Mouse (Mus musculus) hindbrain, embryonic 14.5 days (tissue): ENCODE data around the gene Arhgap5. TPM values are rescaled to one million over a fixed set of nuclear protein-coding genes. Genes with fewer than 3 reads are reported as not detected.

ENCODE experiments used
- ATAC-seq: fragments of 200-750 bp; cut with Nextera tagmentation; 2 replicates; pipeline ENCODE4 v1.8.0; 2017; ENCODE audit warnings: moderate number of reproducible peaks, mild to moderate bottlenecking, moderate TSS enrichment, moderate library complexity; ENCODE audit not compliant: low FRiP score
- DNase-seq: peaks from one replicate; pipeline ENCODE4 v3.0.0-alpha.2; 2015; ENCODE audit warnings: low spot score
- H3K27ac ChIP-seq: fragments of 300-500 bp; sonication (generic); 2 replicates; pipeline ENCODE4 v1.5.1; 2014; ENCODE audit warnings: mild to moderate bottlenecking, moderate library complexity
- H3K27me3 ChIP-seq: fragments of 300-500 bp; sonication (generic); 2 replicates; pipeline ENCODE4 v1.6.1; 2014; ENCODE audit warnings: mild to moderate bottlenecking, low read length, mixed read lengths; ENCODE audit not compliant: control insufficient read depth, insufficient read depth
- H3K36me3 ChIP-seq: fragments of 300-500 bp; sonication (generic); replicated peaks from 2 replicates; pipeline ENCODE4 v1.6.1; 2014; ENCODE audit not compliant: control insufficient read depth, insufficient read depth
- H3K4me1 ChIP-seq: fragments of 300-500 bp; sonication (generic); replicated peaks from 2 replicates; pipeline ENCODE4 v1.6.1; 2014; ENCODE audit warnings: antibody characterized with exemption, low read length, mixed read lengths; ENCODE audit not compliant: control insufficient read depth, insufficient read depth
- H3K4me2 ChIP-seq: fragments of 300-500 bp; sonication (generic); replicated peaks from 2 replicates; pipeline ENCODE4 v1.6.1; 2014; ENCODE audit warnings: mild to moderate bottlenecking, moderate library complexity
- H3K4me3 ChIP-seq: fragments of 300-500 bp; sonication (generic); replicated peaks from 2 replicates; pipeline ENCODE4 v1.5.1; 2014; ENCODE audit warnings: mild to moderate bottlenecking, low read length
- H3K9ac ChIP-seq: fragments of 300-500 bp; sonication (generic); 2 replicates; pipeline ENCODE4 v1.6.1; 2014
- H3K9me3 ChIP-seq: fragments of 300-500 bp; sonication (generic); 2 replicates; pipeline ENCODE4 v1.6.1; 2016; ENCODE audit warnings: low read length; ENCODE audit not compliant: control insufficient read depth
- WGBS: fragments of 180-500 bp; shearing (Covaris S2); extraction: QIAGEN DNeasy Blood & Tissue Kit; methylation state at CpG from one replicate; pipeline ENCODE4 v1.1.7; 2014; 5-methylcytosine and 5-hydroxymethylcytosine counted together
- polyA plus RNA-seq: library from polyadenylated mRNA; unstranded; fragments of >200 nt; fragmentation: Nextera tagmentation; extraction: Ambion mirVana; gene quantifications from 2 replicates; pipeline ENCODE4 v1.2.1, GENCODE M21; 2014

Gene Arhgap5
- polyA plus RNA-seq, 1 experiment from 2014 or later: 42.3 TPM

- WGBS: over 99% methylated on average over 9 of the region's 9 CpGs
- DNase-seq: no peak
- ATAC-seq: no peak
- H3K27me3 ChIP-seq: no peaks in the 10 kb centered on the region
- H3K27ac ChIP-seq: no peak overlapping the region
- no peaks in the 10 kb centered on the region for H3K36me3 ChIP-seq
- no peaks in the 10 kb centered on the region for H3K4me1 ChIP-seq
- no peak overlapping the region for H3K4me3 ChIP-seq
- H3K9ac ChIP-seq: no peak overlapping the region
- no peaks in the 10 kb centered on the region for H3K9me3 ChIP-seq
- H3K4me2 ChIP-seq: no peak overlapping the region
Observed at GRCm38 (mm10) chr12:52483219-52483618, 20.6 kb upstream of the Arhgap5 start.

GRCm38 (mm10) chr12:52488266-52488975 is 15.4 kb upstream of the Arhgap5 start:
- no peak overlapping the region for H3K9ac ChIP-seq
- H3K36me3 ChIP-seq: no peaks in the 10 kb centered on the region
- H3K9me3 ChIP-seq: no peaks in the 10 kb centered on the region
- ATAC-seq: peak; percentile 37; the same call in 1 of the 2 replicates
- DNase-seq: no peak
- no peak overlapping the region for H3K4me3 ChIP-seq
- WGBS: 23% methylated on average over 15 of the region's 15 CpGs
- no peaks in the 10 kb centered on the region for H3K27me3 ChIP-seq
- peak overlapping the region; percentile 11; the same call in 1 of the 2 replicates for H3K4me2 ChIP-seq
- no peaks in the 10 kb centered on the region; the same call in 1 of the 2 replicates for H3K4me1 ChIP-seq
- H3K27ac ChIP-seq: no peak overlapping the region

- Histone ChIP-seq H3K4me2 (no peak overlapping the region), H3K4me3 (no peak overlapping the region), H3K27me3 (no peaks in the 10 kb centered on the region), H3K36me3 (no peaks in the 10 kb centered on the region), H3K9me3 (no peaks in the 10 kb centered on the region), H3K9ac (no peak overlapping the region), H3K4me1 (no peaks in the 10 kb centered on the region; the same call in 1 of the 2 replicates), H3K27ac (no peak overlapping the region)
- WGBS: 67% methylated on average over 6 of the region's 6 CpGs
- no peak for ATAC-seq
- DNase-seq: no peak
Observed at GRCm38 (mm10) chr12:52493281-52493681, 10.5 kb upstream of the Arhgap5 start.

- no peak overlapping the region for H3K4me3 ChIP-seq
- no peak overlapping the region for H3K4me2 ChIP-seq
- H3K36me3 ChIP-seq: no peaks in the 10 kb centered on the region
- no peak overlapping the region for H3K9ac ChIP-seq
- no peaks in the 10 kb centered on the region for H3K9me3 ChIP-seq
- no peaks in the 10 kb centered on the region for H3K27me3 ChIP-seq
- no peak overlapping the region for H3K27ac ChIP-seq
- ATAC-seq (no peak), DNase-seq (no peak)
- no peaks in the 10 kb centered on the region for H3K4me1 ChIP-seq
- WGBS: 89% methylated on average over 3 of the region's 3 CpGs
Observed at GRCm38 (mm10) chr12:52497209-52497608, 6.6 kb upstream of the Arhgap5 start.

GRCm38 (mm10) chr12:52500915-52501833 is 2.6 kb upstream of the Arhgap5 start:
- Histone ChIP-seq H3K36me3 (no peaks in the 10 kb centered on the region), H3K9me3 (no peaks in the 10 kb centered on the region), H3K9ac (no peak overlapping the region), H3K4me1 (peaks cover 20% of the 10 kb centered on the region), H3K27me3 (no peaks in the 10 kb centered on the region), H3K27ac (no peak overlapping the region), H3K4me3 (no peak overlapping the region), H3K4me2 (no peak overlapping the region)
- 79% methylated on average over 8 of the region's 8 CpGs for WGBS
- ATAC-seq (no peak), DNase-seq (no peak)

- H3K9me3 ChIP-seq: no peaks in the 10 kb centered on the region
- DNase-seq (no peak), ATAC-seq (no peak)
- peak overlapping the region; percentile 99; the same call in 1 of the 2 replicates for H3K4me3 ChIP-seq
- H3K4me2 ChIP-seq: no peak overlapping the region
- H3K4me1 ChIP-seq: peaks cover 24% of the 10 kb centered on the region
- H3K27ac ChIP-seq: no peak overlapping the region
- 75% methylated on average over 3 of the region's 3 CpGs for WGBS
- no peaks in the 10 kb centered on the region for H3K36me3 ChIP-seq
- H3K9ac ChIP-seq: no peak overlapping the region
- H3K27me3 ChIP-seq: no peaks in the 10 kb centered on the region
Observed at GRCm38 (mm10) chr12:52502161-52502560, 1.6 kb upstream of the Arhgap5 start.

GRCm38 (mm10) chr12:52503131-52503455 is 679 bp upstream of the Arhgap5 start:
- WGBS: 0% methylated on average over 13 of the region's 13 CpGs
- no peaks in the 10 kb centered on the region for H3K36me3 ChIP-seq

GRCm38 (mm10) chr12:52504331-52505181 is 784 bp downstream of the Arhgap5 start:
- H3K4me2 ChIP-seq: peak overlapping the region; percentile 86
- H3K27ac ChIP-seq: peak overlapping the region; percentile 99
- peak; percentile 21 for ATAC-seq
- no peaks in the 10 kb centered on the region for H3K27me3 ChIP-seq
- peak overlapping the region; percentile 97 for H3K9ac ChIP-seq
- no peaks in the 10 kb centered on the region for H3K36me3 ChIP-seq
- H3K4me1 ChIP-seq: peaks cover 24% of the 10 kb centered on the region
- DNase-seq: peak; percentile 38
- H3K4me3 ChIP-seq: peak overlapping the region; percentile 99
- WGBS: under 1% methylated on average over 51 of the region's 78 CpGs
- H3K9me3 ChIP-seq: no peaks in the 10 kb centered on the region

More at GRCm38 (mm10) chr12:52503131-52503455, 679 bp upstream of the Arhgap5 start:
- Histone ChIP-seq H3K4me3 (peak overlapping the region; percentile 99), H3K4me1 (peaks cover 24% of the 10 kb centered on the region), H3K9ac (peak overlapping the region; percentile 57), H3K4me2 (peak overlapping the region; percentile 72), H3K27ac (peak overlapping the region; percentile 99), H3K9me3 (no peaks in the 10 kb centered on the region), H3K27me3 (no peaks in the 10 kb centered on the region)
- ATAC-seq (peak; percentile 54), DNase-seq (no peak)
